Mouse (Mus musculus) heart, adult 2 months (tissue): ENCODE measurements around the gene Slc46a1.

Source experiments
- CTCF ChIP-seq: fragments of 200-600 bp; IDR thresholded peaks from 2 replicates; pipeline ENCODE4 v1.8.1; 2022; ENCODE audit warnings: antibody characterized with exemption, mild to moderate bottlenecking, moderate library complexity
- EP300 ChIP-seq: fragments of 200-500 bp; IDR thresholded peaks from 2 replicates; pipeline ENCODE4 v1.6.1; 2011; ENCODE audit warnings: low read depth, low read length, control low read depth; ENCODE audit not compliant: insufficient read depth
- POLR2A ChIP-seq: fragments of 200-500 bp; IDR thresholded peaks from 2 replicates; pipeline ENCODE4 v1.6.1; 2011; ENCODE audit warnings: mild to moderate bottlenecking, low read depth, low read length, control low read depth; ENCODE audit not compliant: insufficient read depth

GRCm38 (mm10) chr11:78427655-78428054 lies 37.8 kb upstream of the Slc46a1 start:
- no peak for TF ChIP-seq POLR2A
- no peak for TF ChIP-seq CTCF
- TF ChIP-seq EP300: no peak
